Mouse (Mus musculus) CH12.LX (cell line): ENCODE data around the gene Bst1. TPM values are rescaled to one million over a fixed set of nuclear protein-coding genes. Genes with fewer than 3 reads are reported as not detected.

ENCODE experiments used
- DNase-seq: peaks from one replicate; pipeline ENCODE4 v3.0.0-alpha.2; 2013; ENCODE audit errors: extremely low read depth
- H3K27ac ChIP-seq: 2 replicates; pipeline ENCODE4 v1.5.1; 2012; ENCODE audit warnings: low read depth, mild to moderate bottlenecking, control low read depth, moderate library complexity; ENCODE audit not compliant: insufficient read depth
- H3K27me3 ChIP-seq: replicated peaks from 2 replicates; pipeline ENCODE3; 2012; ENCODE audit warnings: inconsistent platforms
- H3K36me3 ChIP-seq, 2 experiments: replicated peaks in 1 of 2; 2 replicates each; pipeline versions ENCODE3 to v1.6.1; 2012; ENCODE audit warnings: inconsistent platforms in 1 of 2, low read length in 1 of 2, mild to moderate bottlenecking in 1 of 2, mixed read lengths in 1 of 2, moderate library complexity in 1 of 2; ENCODE audit not compliant: control insufficient read depth in 1 of 2, insufficient read depth in 1 of 2
- H3K4me1 ChIP-seq, 2 experiments: 2 replicates each; pipeline ENCODE4 v1.6.1; 2012; ENCODE audit warnings: inconsistent platforms in 1 of 2, moderate library complexity in 1 of 2; ENCODE audit not compliant: insufficient read depth in 2 of 2, control insufficient read depth in 1 of 2
- H3K4me2 ChIP-seq: 2 replicates; pipeline ENCODE4 v1.6.1; 2012; ENCODE audit warnings: low read depth, mild to moderate bottlenecking, control low read depth; ENCODE audit not compliant: poor library complexity, insufficient read depth, severe bottlenecking
- H3K4me3 ChIP-seq, 3 experiments: fragments of 150-350 bp in 1 of 3; sonication (generic) in 1 of 3; replicated peaks in 1 of 3; 2 replicates each; pipeline versions ENCODE3 to v1.5.1; 2011 to 2012; ENCODE audit warnings: low read depth in 2 of 3, low read length in 2 of 3, mild to moderate bottlenecking in 2 of 3, moderate library complexity in 2 of 3, control low read depth in 1 of 3, improper control_type of control experiment in 1 of 3, inconsistent platforms in 1 of 3, mixed read lengths in 1 of 3; ENCODE audit not compliant: poor library complexity in 1 of 3
- H3K79me2 ChIP-seq: replicated peaks from 2 replicates; pipeline ENCODE4 v1.6.1; 2012; ENCODE audit warnings: mild to moderate bottlenecking, moderate library complexity; ENCODE audit not compliant: control insufficient read depth, poor library complexity, insufficient read depth, severe bottlenecking; ENCODE audit errors: extremely low read depth
- H3K9ac ChIP-seq: 2 replicates; pipeline ENCODE4 v1.6.1; 2012; ENCODE audit warnings: low read depth, mild to moderate bottlenecking, control low read depth, moderate library complexity; ENCODE audit not compliant: insufficient read depth
- H3K9me3 ChIP-seq: replicated peaks from 2 replicates; pipeline ENCODE3; 2012; ENCODE audit warnings: low read length, inconsistent platforms, mixed read lengths
- BHLHE40 ChIP-seq: IDR thresholded peaks from 2 replicates; pipeline ENCODE4 v1.6.1; 2011; ENCODE audit warnings: mild to moderate bottlenecking, low read depth, low read length, improper control_type of control experiment
- CHD2 ChIP-seq: IDR thresholded peaks from 2 replicates; pipeline ENCODE4 v1.6.1; 2011; ENCODE audit warnings: low read length, improper control_type of control experiment
- CTCF ChIP-seq, 2 experiments: IDR thresholded peaks in 1 of 2; conservative IDR thresholded peaks in 1 of 2; 2 replicates each; pipeline ENCODE4 v1.5.1; 2011 to 2012; ENCODE audit warnings: low read depth in 2 of 2, low read length in 2 of 2, improper control_type of control experiment in 1 of 2, inconsistent platforms in 1 of 2, mild to moderate bottlenecking in 1 of 2, moderate library complexity in 1 of 2
- E2F4 ChIP-seq: IDR thresholded peaks from 2 replicates; pipeline ENCODE4 v1.6.1; 2011; ENCODE audit warnings: low read depth, low read length, improper control_type of control experiment; ENCODE audit not compliant: insufficient replicate concordance
- ELF1 ChIP-seq: IDR thresholded peaks from 2 replicates; pipeline ENCODE4 v1.6.1; 2014; ENCODE audit warnings: low read depth, mild to moderate bottlenecking, inconsistent platforms, low read length, improper control_type of control experiment
- EP300 ChIP-seq: IDR thresholded peaks from 2 replicates; pipeline ENCODE4 v1.6.1; 2011; ENCODE audit warnings: low read length, improper control_type of control experiment
- ETS1 ChIP-seq: conservative IDR thresholded peaks from 2 replicates; pipeline ENCODE4 v1.6.1; 2012; ENCODE audit warnings: low read depth, mild to moderate bottlenecking, inconsistent platforms, low read length, improper control_type of control experiment, moderate library complexity
- GABPA ChIP-seq: IDR thresholded peaks from 2 replicates; pipeline ENCODE4 v1.6.1; 2012; ENCODE audit warnings: low read depth, low read length, improper control_type of control experiment, inconsistent platforms; ENCODE audit not compliant: insufficient replicate concordance
- IRF4 ChIP-seq: IDR thresholded peaks from 2 replicates; pipeline ENCODE4 v1.6.1; 2014; ENCODE audit warnings: low read depth, mild to moderate bottlenecking, inconsistent platforms, low read length, improper control_type of control experiment
- JUN ChIP-seq: IDR thresholded peaks from 2 replicates; pipeline ENCODE4 v1.6.1; 2011; ENCODE audit warnings: low read depth, mild to moderate bottlenecking, low read length, improper control_type of control experiment, moderate library complexity; ENCODE audit not compliant: insufficient read depth
- JUND ChIP-seq: conservative IDR thresholded peaks from 2 replicates; pipeline ENCODE4 v1.6.1; 2011; ENCODE audit warnings: low read depth, low read length, improper control_type of control experiment
- KAT2A ChIP-seq: IDR thresholded peaks from 2 replicates; pipeline ENCODE4 v1.6.1; 2012; ENCODE audit warnings: low read length, improper control_type of control experiment, inconsistent platforms; ENCODE audit not compliant: insufficient replicate concordance
- MXI1 ChIP-seq: IDR thresholded peaks from 2 replicates; pipeline ENCODE4 v1.6.1; 2011; ENCODE audit warnings: mild to moderate bottlenecking, low read depth, low read length, improper control_type of control experiment
- NELFE ChIP-seq: IDR thresholded peaks from 2 replicates; pipeline ENCODE4 v1.6.1; 2011; ENCODE audit warnings: low read depth, low read length, improper control_type of control experiment
- PAX5 ChIP-seq: IDR thresholded peaks from 2 replicates; pipeline ENCODE4 v1.6.1; 2012; ENCODE audit warnings: low read length, inconsistent platforms, mixed read lengths
- POLR2AphosphoS2 ChIP-seq: IDR thresholded peaks from 2 replicates; pipeline ENCODE4 v1.6.1; 2011; ENCODE audit warnings: low read depth, low read length, improper control_type of control experiment
- RAD21 ChIP-seq: IDR thresholded peaks from 2 replicates; pipeline ENCODE4 v1.6.1; 2011; ENCODE audit warnings: low read depth, mild to moderate bottlenecking, low read length, improper control_type of control experiment, moderate library complexity
- RCOR1 ChIP-seq: conservative IDR thresholded peaks from 2 replicates; pipeline ENCODE4 v1.6.1; 2012; ENCODE audit warnings: low read depth, mild to moderate bottlenecking, inconsistent platforms, low read length, improper control_type of control experiment
- SIN3A ChIP-seq: IDR thresholded peaks from 2 replicates; pipeline ENCODE4 v1.6.1; 2012; ENCODE audit warnings: low read length, improper control_type of control experiment, inconsistent platforms
- SMC3 ChIP-seq: IDR thresholded peaks from 2 replicates; pipeline ENCODE4 v1.6.1; 2011; ENCODE audit warnings: low read depth, low read length, improper control_type of control experiment
- TBP ChIP-seq: conservative IDR thresholded peaks from 2 replicates; pipeline ENCODE4 v1.6.1; 2011; ENCODE audit warnings: low read depth, low read length, improper control_type of control experiment
- TCF12 ChIP-seq: IDR thresholded peaks from 2 replicates; pipeline ENCODE4 v1.6.1; 2014; ENCODE audit warnings: low read depth, mild to moderate bottlenecking, inconsistent platforms, low read length, improper control_type of control experiment
- UBTF ChIP-seq: IDR thresholded peaks from 2 replicates; pipeline ENCODE4 v1.6.1; 2012; ENCODE audit warnings: low read depth, mild to moderate bottlenecking, inconsistent platforms, low read length, improper control_type of control experiment, moderate library complexity
- USF1 ChIP-seq: IDR thresholded peaks from 2 replicates; pipeline ENCODE4 v1.6.1; 2014; ENCODE audit warnings: low read depth, mild to moderate bottlenecking, inconsistent platforms, low read length, improper control_type of control experiment
- ZNF384 ChIP-seq: IDR thresholded peaks from 2 replicates; pipeline ENCODE4 v1.6.1; 2012; ENCODE audit warnings: low read depth, low read length, improper control_type of control experiment, inconsistent platforms
- dilution Hi-C: fragments of 300-500 bp; cut with MboI; formaldehyde crosslinking; loops from 2 replicates; pipeline ENCODE4 v1.14.3; 2020; ENCODE audit warnings: low sequenced_read_pairs; ENCODE audit not compliant: extremely low pct_unique_long_range_greater_than_20kb, extremely low pct_ligation_motif_present
- in situ Hi-C: fragments of 300-500 bp; cut with MboI; formaldehyde crosslinking; loops from 3 replicates; pipeline ENCODE4 v1.14.3; 2019; ENCODE audit warnings: low sequenced_read_pairs, low pct_ligation_motif_present, low pct_unique_long_range_greater_than_20kb, mixed read lengths
- polyA plus RNA-seq: library from polyadenylated mRNA; unstranded; fragments of >175 nt; gene quantifications from 2 replicates; pipeline ENCODE4 v1.2.1, GENCODE M21; 2012; ENCODE audit warnings: low read depth; ENCODE audit not compliant: insufficient read length
- total RNA-seq, 2 experiments: library from RNA; depleted of rRNA; stranded (reverse); fragments of 300-350 nt in 1 of 2; fragments of >200 nt in 1 of 2; gene quantifications; 2 replicates each; pipeline ENCODE4 v1.2.3; 2012 to 2014

Bst1 gene
- total and polyA plus RNA-seq, 3 experiments = 1.9 to 9.9 (median 4.8) TPM

DNA sequence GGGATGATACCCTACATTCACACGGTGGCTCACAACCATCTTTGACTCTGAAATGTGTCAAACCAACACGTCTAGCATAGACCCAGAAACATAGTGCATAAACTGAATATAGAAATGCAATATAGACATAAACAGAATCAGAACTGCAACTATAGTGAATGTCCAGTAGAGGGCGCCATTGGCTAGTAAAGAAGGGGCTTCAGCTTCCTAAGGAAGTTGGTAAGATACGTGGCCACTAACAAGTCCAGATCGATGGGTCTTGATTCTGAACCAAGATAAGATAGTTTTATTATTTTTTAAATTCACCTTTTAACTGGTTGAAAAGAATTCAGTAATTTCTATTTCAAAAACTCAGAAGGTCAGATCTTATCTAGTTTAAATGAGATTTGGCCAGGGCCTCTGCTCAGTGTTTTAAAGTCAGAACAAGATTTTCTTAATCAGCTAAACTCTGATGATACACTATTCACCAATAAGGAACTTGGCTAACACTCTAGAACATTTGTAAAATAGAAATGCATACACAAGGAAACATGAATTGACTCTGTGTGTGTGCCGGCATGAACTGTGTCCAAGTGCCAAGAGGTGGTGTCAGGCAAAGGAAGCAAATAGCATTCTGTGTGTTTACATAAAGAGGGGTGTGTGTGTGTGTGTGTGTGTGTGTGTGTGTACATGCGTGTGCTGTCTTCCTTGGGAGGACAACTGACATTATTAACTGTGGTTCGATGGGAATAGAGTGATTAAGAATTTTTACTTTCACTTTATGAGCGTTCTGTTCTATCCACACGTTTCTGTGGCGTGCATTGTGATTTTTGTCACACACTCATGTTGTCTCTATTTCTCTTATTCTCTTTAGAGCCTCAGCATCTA is 22.7 kb downstream of the Bst1 start (continued):
- TF ChIP-seq JUN = no peak
- peak; percentile 15; the same call in 1 of the 2 replicates for TF ChIP-seq TCF12
- no peak for TF ChIP-seq ELF1
- 0 out of 2 replicates have a peak, but pooled peaks have one; percentile 11 for TF ChIP-seq EP300
- peak; percentile 73 for TF ChIP-seq SIN3A
- 0 out of 2 replicates have a peak, but pooled peaks have one; percentile 32 for TF ChIP-seq E2F4
- 0 out of 2 replicates have a peak, but pooled peaks have one; percentile 46 for TF ChIP-seq NELFE
- TF ChIP-seq USF1 = no peak
- no peak for TF ChIP-seq TBP
- peak; percentile 98 for TF ChIP-seq RAD21
- no peak for TF ChIP-seq GABPA
- TF ChIP-seq ETS1 = peak; percentile 13; the same call in 1 of the 2 replicates
- no peak for TF ChIP-seq ZNF384
- TF ChIP-seq SMC3 = peak; percentile 86

DNA sequence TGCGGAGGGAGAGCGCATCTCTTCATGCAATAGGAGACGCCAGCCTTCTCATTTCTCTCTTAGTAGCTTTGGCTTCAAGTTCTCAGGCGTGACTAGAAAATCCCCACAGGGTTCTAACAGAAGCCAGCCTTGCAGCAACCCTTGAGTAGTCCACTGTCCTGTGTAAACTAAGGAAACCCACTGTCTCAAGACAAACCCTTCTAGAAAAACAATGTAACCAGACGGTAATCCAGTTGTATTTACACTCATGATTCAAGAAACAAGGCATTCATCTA is 23.3 kb downstream of the Bst1 start:
- TF ChIP-seq BHLHE40 (no peak), MXI1 (peak; percentile 5; the same call in 1 of the 2 replicates), CTCF (conservative IDR thresholded peaks at IDR 0.05 in 1 of 2, IDR thresholded peaks at IDR 0.05 in 1 of 2; ENCODE audit: low read depth in 2 of 2, low read length in 2 of 2) (no peak), SMC3 (no peak)
- peak overlapping the region; percentile 100 for H3K4me2 ChIP-seq
- H3K9ac ChIP-seq = peak overlapping the region; percentile 61; the same call in 1 of the 2 replicates
- H3K79me2 ChIP-seq = no peaks in the 10 kb centered on the region
- no peaks in the 10 kb centered on the region for H3K27me3 ChIP-seq
- H3K27ac ChIP-seq = no peak overlapping the region
- H3K4me1 ChIP-seq = peaks cover 3 to 36% of the 10 kb centered on the region in 2 experiments
- DNase-seq = peak; percentile 52
- peak overlapping the region; percentile 29 to 64 (median 32) for H3K4me3 ChIP-seq
- H3K9me3 ChIP-seq = peaks cover 11% of the 10 kb centered on the region
- dilution Hi-C loops = no loop called here
- in situ Hi-C loops = no loop called here
- H3K36me3 ChIP-seq = peaks cover 0 to 2% of the 10 kb centered on the region in 2 experiments

DNA sequence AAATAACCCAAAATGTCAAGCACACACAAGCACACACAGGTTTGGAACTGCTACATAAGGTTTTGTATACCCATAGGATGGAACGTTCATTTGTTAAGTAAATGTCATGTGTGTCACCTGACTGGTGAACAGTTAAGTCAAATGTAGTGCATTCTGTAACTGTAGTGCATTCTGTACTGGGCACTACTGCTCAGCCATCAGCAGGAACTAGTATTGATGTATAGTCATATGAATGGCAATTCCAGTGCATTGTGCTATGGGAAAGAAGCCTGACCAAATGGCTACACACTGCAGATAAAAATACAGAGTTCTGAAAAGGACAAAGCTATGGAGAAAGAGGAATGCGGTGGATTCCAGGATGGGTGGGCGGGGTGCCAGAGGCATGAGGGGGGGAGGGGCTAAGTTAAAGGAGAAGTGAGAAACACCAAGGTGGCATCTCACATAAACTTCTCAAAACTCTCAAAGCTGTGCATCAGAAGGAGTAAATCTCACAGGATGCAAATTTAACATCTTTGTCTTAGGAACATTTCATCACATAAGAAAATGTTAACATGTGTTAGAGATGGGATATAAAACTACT is 24.0 kb downstream of the Bst1 start:
- no peaks in the 10 kb centered on the region for H3K79me2 ChIP-seq
- no peak overlapping the region for H3K4me3 ChIP-seq
- no peak overlapping the region for H3K27ac ChIP-seq
- H3K27me3 ChIP-seq = no peaks in the 10 kb centered on the region
- dilution Hi-C loops (no loop called here), in situ Hi-C loops (no loop called here)
- H3K36me3 ChIP-seq = peaks cover 0 to 2% of the 10 kb centered on the region in 2 experiments
- TF ChIP-seq UBTF (no peak), POLR2AphosphoS2 (no peak), MXI1 (no peak), RCOR1 (no peak), KAT2A (no peak), JUND (no peak), IRF4 (peak; percentile 48), CHD2 (no peak), EP300 (peak; percentile 29; the same call in 1 of the 2 replicates), BHLHE40 (0 out of 2 replicates have a peak, but pooled peaks have one; percentile 16), PAX5 (no peak), USF1 (no peak)
- H3K9ac ChIP-seq = no peak overlapping the region
- DNase-seq = peak; percentile 30
- peaks cover 3 to 34% of the 10 kb centered on the region in 2 experiments for H3K4me1 ChIP-seq
- H3K9me3 ChIP-seq = peaks cover 11% of the 10 kb centered on the region
- H3K4me2 ChIP-seq = no peak overlapping the region
